Mouse (Mus musculus) retina, embryonic 14.5 days (tissue): ENCODE measurements at regions not wholly inside any gene's neighbourhood (a gene's known extent, or its start where the extent isn't known, plus 50 kb on each side); places are given as distances from the start of the nearest gene placed in this dataset.

Experiments used
- DNase-seq: peaks from one replicate; pipeline ENCODE4 v3.0.0-alpha.2; 2015; ENCODE audit warnings: low spot score

DNA sequence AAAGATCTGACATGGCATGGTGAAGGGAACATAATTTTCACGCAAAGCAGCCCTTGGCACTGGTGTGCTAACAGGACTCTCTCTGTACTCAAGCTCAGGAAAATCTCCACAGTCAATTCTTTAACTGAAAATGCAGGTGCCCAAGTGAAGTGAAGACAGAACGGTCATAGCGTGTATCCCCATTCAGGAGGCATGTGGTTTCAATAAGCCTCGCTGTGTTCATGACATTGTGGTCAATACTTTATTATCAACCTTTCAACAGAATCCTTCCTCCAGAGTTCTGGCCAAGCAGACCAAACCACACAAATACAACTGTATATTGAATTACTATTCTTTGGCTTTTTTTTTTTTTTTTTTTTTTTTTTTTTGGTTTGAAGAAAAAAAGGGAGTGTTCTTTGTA, 314.1 kb downstream of the Mycn start:
- DNase-seq = no peak

- DNase-seq = no peak
Measured at GRCm38 (mm10) chr12:12625788-12626187, 315.9 kb downstream of the Mycn start.

DNA sequence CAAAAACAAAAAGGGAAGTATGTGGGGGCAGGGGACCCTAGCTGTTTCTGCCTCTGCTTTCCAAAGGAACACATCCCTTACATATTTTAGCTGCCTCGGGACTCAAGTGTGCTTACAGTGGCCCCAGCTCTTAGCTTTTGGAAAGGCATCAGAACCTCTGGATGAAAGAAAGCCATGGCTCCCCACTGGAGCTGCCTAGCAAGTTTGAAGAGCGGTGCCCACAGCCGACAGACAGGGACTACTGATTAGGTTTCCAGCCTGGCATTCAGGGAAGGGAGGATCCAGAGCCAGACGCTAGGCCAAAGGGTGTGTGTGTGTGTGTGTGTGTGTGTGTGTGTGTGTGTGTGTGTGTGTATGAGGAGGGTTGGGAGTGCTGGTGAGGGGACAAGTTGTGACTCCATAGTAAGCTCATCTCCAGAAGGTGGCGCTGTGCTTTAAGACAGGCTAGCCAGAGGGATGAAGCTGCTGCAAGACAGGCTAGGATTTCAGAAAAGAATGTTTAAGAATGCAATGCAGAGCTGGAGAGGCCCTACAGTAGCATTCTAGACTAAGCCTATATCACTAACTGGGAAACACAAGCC, 318.9 kb downstream of the Mycn start:
- DNase-seq = peak; percentile 96

DNA sequence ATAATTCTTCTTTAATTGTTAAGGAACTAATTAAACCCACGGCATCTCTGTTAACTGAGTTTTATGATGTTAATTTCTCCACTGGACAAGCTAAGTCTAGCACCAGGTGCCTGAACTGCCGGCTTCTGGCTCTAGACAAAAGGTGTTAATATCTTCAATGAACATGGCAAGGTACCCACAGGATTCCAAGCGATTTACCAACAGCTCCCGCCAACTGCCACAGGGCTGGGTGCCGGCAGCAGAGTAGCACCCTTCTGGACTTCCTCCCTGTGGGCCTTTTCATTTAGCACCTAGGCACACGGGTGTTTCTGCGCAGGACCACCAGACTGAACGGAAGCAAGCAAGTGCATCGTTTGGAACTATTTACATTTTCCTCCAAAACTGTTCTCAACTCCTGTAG, 320.2 kb downstream of the Mycn start:
- no peak for DNase-seq

- DNase-seq = no peak
Measured at GRCm38 (mm10) chr12:12620316-12620715, 321.4 kb downstream of the Mycn start.

DNA sequence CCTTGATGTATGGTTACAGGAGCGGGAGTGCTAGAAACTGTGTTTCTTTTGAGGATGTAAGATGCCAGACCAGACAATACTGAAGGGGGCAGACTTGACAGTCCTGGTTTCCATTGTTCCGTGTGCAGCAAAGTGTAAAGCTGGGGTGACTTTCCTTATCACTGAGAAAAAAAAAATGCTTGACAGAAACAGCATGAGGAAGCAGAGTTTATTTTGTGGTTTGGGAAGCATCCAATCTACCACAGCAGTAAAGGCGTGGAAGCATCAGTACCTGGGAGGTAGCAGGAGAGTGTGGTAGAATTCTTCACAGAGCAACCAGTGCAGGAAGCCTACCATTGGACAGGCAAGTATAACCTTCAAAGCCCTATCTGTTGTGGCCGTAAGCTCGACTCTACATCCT, 322.3 kb downstream of the Mycn start:
- DNase-seq = no peak

DNA sequence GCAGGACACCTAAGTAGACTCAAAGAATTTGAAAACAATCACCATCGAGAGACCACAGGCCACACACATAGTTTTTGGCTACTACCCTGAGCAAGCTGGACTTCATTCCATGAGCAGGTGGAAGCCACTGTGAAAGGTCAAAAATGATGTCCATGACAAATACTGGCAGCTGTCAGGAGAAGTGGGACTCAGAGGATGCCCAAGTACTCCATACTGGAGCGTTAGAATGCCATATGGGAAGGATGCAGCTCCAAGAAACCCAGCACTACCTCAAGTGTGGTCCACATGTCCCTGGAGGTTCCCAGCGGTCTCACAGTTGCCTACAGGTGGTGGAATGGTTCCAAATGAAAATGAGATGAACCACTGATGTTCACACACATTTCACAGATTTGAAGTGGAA, 329.2 kb downstream of the Mycn start:
- DNase-seq = no peak

DNA sequence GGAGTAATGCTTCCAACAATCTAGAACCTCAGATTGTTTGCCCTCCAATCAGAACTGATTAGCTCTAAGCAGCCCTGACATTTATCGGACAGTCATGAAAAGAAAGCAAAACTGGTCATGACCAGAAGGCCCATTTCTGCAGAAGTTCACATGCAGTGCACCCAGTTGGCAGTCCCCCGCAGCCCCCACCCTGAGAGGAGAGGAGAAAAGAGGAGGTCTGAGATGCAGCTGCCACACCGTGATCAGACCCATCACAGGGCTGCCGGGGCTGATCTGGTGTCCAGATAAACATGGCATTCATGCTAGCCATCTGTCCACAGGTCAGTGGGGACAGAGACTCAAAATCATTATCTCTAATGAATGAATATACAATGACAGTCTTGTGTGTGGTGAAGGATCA, 330.9 kb downstream of the Mycn start:
- peak; percentile 76 for DNase-seq

- no peak for DNase-seq
Measured at GRCm38 (mm10) chr12:12607995-12608394, 333.7 kb downstream of the Mycn start.

DNA sequence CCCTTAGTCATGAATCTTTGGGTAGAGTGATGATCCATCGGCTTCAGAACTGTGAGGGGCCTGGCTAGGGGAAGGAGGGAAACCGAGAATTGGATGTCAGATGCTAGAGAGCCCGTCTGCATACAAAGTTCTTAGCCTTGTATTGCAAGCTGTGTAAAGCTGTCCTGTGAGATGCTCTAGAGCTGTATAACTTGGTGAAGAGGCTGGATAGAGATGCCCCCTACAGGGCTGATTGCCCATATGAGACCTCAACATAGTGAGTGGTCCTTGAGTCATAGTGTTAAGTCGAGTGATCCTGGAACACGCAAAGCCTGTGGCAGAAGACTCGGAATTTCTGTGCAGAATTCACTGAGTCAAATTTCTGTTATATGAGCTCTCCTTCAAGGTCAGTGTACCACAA, 334.8 kb downstream of the Mycn start:
- DNase-seq = no peak

GRCm38 (mm10) chr12:12605495-12605894, 336.2 kb downstream of the Mycn start:
- no peak for DNase-seq

GRCm38 (mm10) chr12:12601362-12601761, 339.4 kb downstream of the Fam49a start:
- DNase-seq = no peak

DNA sequence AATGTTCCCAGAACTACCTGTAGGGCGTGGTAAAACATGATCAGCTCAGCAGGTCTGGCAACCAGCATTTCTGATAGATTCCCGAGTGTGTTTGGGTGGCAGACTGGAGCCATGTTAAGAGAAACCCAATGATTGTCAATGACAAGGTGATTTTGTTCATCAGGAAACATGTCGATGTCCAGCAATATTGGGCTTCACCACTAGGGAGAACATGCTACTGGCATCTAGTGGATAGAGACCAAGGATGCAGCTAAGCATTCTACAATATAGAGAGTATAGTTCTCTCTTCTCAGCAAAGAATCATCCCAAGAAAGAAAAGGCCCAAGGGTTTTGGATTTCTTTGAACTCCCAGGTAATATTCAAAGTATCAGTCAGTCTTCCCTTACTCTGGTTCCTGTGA, 333.5 kb downstream of the Fam49a start:
- DNase-seq = no peak

GRCm38 (mm10) chr12:12594567-12594966, 332.6 kb downstream of the Fam49a start:
- no peak for DNase-seq

DNA sequence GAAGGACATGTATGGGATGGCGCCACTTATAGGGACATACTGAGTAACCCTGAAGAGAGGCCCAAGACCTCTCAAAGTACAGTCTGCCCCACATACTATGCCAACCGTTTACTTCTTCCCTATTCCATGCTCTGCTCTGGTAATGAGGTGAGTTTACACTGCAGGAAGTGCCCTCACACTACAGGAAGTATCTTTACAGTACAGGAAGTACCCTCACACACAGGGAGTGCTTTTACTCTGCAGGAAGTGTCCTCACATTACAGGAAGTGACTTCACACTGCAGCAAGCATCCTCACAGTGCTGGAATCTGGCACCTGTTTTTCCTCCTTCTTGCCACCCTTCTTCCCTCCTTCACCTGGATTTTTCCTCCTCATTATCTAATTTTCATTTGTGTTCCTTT, 331.4 kb downstream of the Fam49a start:
- DNase-seq = no peak

DNA sequence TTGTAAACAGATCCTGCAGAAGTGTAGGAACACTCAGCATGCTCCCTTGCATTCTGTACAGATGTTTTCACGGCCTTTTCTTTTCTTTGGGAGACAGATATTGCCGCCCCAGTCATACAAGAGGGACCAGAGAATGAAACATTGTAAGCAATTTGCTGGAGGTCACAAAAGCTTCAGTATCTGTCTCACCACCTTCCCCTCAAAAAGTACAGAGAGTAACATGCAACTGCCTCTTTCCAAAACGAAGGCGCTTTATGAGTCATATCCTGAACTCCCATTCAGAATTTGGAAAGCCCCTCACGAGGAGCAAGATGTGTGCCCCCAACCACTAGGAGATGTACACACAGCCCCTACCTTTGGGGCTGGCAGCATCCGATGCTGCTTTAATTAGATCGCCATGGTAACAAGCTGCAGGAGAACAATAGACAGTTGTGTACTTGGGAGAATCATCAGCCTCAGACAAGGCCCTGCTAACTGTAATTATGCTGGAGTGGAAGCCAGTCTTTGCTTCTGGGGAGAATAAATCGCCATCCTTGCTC, 328.9 kb downstream of the Fam49a start:
- DNase-seq = peak; percentile 79

DNA sequence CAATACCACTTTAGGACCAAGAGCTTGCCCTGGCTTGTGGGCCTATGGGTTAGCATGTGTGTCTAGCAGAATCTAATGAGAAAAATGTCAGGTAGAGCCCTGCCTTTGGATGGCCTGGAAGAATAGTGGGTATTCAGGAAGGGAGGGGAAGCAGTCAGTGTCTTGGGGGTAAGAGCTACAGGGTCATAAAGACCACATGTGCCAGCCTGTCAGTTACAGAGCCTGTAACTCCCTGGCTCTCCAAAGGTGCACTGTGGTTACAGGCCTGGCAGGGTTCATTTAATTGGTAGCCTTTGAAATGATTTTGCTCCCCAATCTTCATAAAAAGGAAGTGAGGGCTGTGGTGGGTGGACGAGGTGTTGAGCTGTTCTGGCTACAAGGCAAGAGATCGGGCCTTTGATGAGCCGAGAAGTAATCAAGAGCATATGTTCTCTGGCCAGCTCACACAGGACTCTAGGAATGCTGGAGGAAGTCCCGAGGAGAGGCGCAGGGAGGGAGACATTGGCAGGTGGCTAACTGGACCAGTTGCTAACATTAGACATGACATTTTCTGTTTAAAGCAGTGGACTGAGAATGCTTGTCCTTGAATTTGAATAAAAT, 326.9 kb downstream of the Fam49a start:
- DNase-seq = no peak

DNA sequence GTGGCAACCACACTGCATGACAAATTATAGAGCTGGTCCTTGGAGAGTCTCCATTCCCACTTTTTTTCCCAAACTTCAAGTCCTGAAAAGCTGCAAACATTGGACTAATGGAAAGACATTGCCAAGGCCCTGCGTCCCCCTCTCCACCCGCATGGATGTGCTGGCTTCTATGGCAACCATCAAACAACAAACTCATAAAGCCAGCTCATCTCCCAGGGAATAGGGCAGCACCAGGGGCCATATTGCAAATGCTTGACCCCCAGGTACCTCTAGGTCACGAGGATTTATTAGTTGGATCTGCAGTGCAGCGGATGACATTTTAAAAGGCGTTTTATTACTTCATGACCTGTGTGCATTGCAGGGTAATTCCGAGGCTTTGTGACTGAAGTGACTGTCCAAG, 324.5 kb downstream of the Fam49a start:
- no peak for DNase-seq

DNA sequence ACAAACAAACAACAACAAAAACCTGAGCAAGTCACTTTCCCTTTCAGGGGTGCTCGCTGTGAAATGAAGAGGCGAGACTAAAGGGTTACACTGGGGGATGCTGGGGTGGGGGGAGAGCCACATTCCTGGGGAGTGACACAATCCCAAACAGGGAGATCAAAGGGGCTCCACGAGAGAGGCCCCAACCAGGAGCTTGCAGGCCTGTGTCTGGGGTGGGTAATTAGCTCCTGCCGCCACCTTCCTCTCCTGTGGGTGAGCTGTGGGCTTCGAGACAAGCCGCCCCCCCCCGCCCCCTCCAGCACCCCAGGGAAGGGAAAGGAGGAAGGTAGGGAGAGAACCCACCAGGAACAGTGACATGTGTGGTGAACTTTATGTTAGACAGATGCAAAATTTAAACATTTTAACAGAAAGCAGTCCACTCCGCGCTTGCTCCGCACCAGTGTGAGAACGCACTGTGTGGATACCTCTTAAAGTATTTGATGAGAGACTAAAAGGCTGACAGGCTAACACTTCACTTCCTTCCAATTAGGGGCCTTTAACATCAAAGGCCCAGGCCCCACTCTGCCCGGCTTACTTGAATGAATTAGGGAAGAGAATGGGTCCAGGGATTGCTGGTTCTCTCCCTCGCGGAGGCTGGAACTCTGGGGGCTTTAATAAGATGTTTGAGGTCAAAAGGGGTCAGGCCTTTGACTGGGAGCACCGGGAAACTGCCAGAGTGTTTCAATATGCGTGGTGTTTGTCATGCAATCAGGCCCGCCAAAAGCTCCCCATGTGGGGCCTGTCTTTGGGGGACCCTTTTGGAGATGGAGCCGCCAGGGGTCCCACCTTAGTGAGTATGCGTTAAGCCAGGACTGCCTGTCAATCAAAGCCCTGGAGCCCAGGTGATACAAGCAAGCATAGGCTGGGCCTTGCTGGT, 319.6 kb downstream of the Fam49a start:
- peak; percentile 57 for DNase-seq

DNA sequence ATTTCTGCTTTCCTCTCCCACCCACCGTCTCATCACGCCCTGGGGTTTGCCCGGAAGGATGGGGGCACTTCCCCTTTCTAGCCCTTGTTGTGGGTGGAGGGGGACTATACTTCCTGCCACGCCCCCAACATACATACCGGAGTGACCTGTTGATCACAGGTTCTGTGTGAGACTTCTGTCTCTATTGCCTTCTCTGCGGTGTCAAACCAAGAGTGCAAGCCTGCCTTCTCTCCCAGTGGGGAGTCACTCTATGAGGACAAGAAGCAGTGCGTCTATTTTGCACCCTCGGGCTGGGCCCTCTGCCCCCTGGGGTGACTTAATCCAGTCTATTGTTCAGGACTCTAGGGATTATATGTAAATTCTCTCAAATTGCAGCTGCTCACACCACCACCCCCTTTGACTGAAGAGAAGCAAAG, 318.8 kb downstream of the Fam49a start:
- DNase-seq = peak; percentile 53

- DNase-seq = no peak
Measured at GRCm38 (mm10) chr12:12578278-12578677, 316.3 kb downstream of the Fam49a start.

DNA sequence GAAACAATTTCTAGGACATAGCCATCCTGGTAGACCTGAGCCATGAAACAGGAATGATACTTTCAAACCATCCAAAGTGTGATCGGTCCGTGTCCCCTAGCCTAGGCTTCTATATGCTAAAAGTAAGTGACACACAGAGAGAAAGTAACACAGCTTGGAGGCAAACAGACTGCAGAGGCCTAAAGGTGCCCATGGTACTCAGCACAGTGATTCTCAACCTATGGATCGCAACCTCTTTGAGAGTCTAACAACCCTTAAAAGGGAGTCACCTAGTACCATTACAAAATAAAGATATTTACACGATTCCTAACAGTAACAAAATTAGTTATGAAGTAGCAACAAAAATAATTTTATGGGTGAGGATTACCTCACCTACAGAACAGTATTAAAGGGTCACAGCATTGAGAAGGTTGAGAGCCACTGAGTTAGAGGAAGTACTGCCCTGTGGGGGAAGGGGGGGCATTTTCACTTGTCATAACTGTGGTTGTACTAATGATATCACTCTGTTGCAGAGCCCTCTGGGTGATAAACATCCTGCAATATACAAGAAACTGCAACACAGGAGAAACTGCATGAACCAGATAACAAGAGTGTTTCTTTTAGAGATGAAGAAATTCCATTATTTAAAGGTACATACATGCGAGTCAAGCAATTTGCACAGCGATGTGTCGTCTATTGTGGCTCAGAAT, 308.8 kb downstream of the Fam49a start:
- no peak for DNase-seq
